Mouse (Mus musculus) liver, adult 2 months (tissue): Measurements from ENCODE around the gene Aipl1.
A peak's percentile ranks its signal among the peaks of the same experiment; 100 is the strongest.

Source experiments
- CTCF ChIP-seq: fragments of 200-500 bp; IDR thresholded peaks from 2 replicates; pipeline ENCODE4 v1.5.1; 2011; ENCODE audit warnings: low read depth, low read length, control low read depth
- POLR2A ChIP-seq: fragments of 200-500 bp; IDR thresholded peaks from 2 replicates; pipeline ENCODE4 v1.6.1; 2011; ENCODE audit warnings: low read length, control low read depth; ENCODE audit not compliant: insufficient read depth; ENCODE audit errors: extremely low read depth

GRCm38 (mm10) chr11:72050895-72051858, 13.9 kb upstream of the Aipl1 start:
- TF ChIP-seq CTCF (0 out of 2 replicates have a peak, but pooled peaks have one; percentile 2), POLR2A (no peak)
